Mouse (Mus musculus) gastrocnemius, postnatal 4 days (tissue): Measurements from ENCODE around the gene Csnk2b. TPM values are rescaled to one million over a fixed set of nuclear protein-coding genes. Genes with fewer than 3 reads are reported as not detected.

Experiments used
- DNase-seq, 2 experiments: peaks; one replicate each; pipeline ENCODE4 v3.0.0; 2021 to 2022; ENCODE audit warnings: low spot score in 2 of 2, mixed read lengths in 2 of 2
- total RNA-seq, 2 experiments: library from RNA; stranded (reverse); gene quantifications; 2 replicates each; pipeline ENCODE4 v1.2.3; 2021

The Csnk2b gene
- total RNA-seq, 2 experiments from 2014 or later, result 174 to 185 TPM

DNA sequence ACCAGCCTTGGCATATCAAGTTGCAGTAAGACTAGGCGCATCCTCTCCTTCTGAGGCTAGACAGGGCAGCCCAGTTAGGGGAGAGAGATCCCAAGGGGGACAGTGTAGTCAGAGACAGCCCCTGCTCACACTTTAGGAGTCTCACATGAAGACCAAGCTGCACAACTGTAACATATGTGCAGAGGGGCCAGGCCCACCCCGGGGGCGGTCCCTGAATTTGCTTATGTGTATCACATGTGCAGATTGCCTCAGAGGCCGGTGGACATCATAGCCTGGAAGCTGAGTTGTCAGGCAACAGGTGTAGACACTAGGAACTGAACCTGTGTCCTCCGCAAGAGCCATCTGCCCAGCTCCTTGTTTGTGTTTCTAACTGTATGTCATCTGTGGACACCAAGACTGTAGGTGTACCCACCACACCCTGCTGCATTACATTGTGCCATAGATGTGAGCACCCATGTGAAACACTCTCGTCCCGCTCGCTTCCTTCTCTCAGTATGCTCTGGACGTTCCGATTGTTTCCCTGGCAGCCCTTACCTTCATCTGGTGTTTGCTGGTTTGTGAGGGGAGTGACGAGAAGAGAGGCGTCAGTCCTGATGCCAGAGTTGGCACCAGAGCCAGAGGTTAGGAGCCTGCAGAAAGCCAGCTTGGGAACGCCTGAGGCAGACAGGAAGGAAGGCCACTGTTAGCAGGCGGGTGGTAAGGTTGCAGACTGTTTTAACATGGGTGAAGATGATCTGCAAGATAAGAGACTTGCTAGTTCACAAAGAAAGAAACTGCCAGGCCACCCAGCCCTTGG is 29.3 kb downstream of the Csnk2b start:
- no peak for DNase-seq

DNA sequence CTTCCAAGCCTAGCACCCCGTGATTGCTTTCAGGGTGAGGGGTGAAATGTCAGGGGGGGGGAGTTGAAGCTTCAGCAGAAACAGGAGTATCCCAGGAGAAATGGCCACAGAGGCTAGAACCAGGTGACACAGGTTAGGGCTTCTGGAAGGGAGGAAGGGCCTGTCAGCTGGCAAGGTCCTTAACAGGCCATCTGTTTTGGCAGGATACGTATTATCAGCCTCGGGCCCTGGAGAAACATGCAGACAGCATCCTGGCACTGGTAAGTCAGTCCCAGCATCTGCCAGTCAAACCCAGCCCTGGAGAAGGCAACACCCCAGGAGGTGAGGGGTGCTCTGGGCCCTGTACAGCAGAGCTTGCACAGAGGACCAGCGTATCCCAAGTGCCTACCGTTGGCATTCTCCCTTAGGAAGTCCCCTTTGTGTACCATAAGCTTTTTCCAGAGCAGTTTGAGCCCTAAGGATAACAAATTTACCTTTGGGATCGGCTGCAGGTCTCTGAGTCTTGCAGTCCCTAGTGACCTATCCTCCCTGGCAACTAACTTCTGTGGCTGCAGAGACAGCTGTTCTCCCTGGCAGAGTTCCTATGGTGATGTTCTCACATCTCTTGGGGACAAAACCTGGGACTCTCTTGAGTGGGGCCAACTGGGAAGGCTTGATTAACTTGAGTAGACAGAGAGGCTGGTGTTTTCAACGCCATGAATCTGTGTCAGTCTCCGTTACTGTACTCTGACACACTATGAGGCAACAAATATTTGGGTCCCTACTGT is 31.5 kb downstream of the Csnk2b start:
- no peak for DNase-seq

DNA sequence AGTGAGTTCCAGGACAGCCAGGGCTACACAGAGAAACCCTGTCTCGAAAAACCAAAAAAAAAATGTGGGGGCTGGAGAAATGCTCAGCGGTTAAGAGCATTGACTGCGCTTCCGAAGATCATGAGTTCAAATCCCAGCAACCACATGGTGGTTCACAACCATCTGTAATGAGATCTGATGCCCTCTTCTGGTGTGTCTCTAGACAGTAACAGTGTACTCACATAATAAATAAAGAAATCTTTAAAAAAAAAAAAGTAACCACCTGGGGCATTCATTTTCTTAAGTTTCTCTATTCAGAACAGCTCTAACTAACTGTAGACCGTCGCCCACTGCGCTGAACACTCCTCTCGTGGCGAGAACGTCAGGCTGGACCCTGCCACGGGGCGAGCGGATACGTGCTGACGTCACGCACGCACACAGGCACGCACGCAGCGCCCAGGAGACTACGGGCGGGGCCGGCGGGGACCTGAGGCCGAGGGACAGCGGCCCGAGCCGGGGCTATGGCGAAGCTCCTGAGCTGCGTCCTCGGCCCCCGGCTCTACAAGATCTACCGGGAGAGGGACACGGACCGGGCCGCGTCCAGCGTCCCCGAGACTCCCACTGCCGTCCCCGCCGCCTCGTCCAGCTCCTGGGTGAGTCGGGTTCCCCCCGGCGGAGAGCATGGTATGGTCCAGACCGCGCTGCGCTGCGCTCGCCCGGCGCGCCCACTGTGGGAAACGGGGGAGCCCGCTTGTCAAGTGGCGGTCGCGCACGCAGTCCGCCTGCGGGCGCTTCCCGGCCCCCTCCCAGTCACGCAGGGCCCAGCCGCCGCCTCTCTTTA is 32.8 kb downstream of the Csnk2b start, which contains the start of gene Abhd16a:
Abhd16a (plus strand) TSS at position 439 of the 820 bp plus-strand sequence.
- peak; percentile 90 to 95 for DNase-seq

DNA sequence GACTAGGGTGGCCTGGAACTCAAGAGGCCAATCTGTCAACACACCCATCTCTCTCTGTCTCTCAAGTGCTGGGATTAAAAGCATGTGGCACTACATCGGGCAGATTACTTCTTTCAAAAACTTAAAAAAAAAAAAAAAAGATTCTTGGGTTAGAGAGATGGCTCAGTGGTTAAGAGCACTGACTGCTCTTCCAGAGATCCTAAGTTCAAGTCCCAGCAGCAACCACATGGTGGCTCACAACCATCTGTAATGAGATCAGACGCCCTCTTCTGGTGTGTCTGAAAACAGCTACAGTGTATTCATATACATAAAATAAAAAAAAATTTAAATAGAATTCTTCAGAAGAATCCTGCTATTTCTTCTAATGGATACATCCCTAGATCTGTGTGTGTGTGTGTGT is 33.7 kb downstream of the Csnk2b start:
- no peak for DNase-seq

DNA sequence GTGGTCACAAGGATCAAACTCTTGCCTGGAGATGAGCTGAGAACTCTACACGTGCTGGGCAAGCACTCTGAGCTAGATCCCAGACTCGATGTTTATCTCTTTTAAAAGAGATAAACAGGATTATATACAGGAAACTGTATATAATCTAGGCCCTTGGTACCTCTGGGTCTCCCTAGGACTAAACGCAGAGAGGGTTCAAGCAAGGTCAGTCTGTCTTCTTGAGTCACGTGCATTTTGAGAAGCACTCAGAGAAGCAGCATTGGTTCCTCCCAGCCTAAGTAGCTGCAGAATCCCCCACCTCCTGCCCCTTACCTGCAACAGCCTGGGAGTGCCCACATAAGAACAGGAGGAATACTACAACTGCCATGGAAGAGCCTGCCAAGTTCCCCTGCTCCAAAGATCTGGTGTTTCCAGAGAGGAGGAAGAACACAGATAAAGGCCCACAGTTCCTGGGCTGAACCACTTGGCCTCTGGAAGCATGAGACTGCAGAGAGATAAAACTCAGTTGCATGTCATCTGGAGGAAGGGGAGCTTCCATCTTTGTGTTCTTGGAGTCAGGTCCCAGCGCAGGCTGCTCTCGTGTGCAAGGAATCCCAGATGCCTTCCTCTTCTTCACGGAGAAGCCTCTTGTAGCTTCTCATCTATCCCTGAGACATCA is 36.5 kb downstream of the Csnk2b start, which contains the start of gene Ly6g6f:
Ly6g6f (minus strand) TSS at position 403 of the 658 bp plus-strand sequence.
- no peak for DNase-seq

DNA sequence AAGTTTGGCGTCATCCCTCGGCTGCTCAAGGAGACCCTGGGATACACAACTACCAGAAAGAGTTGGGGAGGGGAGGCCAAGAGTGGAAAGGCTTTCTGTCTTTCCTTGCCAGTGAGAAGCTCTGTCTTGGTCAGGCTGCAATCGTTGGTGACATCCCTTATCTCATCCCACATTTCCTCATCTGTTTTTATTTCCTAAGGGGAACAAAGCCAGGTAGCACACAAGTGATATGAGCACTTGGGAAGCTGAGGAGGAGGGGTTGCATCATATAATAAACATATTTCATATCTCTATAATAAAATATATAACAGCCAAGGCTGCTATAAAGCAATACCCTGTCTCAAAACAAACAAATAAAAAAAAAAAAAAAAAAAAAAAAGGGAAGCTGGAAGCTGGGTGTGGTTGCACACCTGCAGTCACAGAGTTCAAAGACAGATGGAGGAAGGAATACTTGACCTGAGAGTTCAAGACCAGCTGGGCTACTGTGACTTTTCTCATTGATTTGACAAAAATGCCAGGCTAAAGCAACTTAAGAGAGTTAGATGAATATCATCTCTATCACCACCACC is 37.8 kb downstream of the Csnk2b start:
- no peak for DNase-seq

DNA sequence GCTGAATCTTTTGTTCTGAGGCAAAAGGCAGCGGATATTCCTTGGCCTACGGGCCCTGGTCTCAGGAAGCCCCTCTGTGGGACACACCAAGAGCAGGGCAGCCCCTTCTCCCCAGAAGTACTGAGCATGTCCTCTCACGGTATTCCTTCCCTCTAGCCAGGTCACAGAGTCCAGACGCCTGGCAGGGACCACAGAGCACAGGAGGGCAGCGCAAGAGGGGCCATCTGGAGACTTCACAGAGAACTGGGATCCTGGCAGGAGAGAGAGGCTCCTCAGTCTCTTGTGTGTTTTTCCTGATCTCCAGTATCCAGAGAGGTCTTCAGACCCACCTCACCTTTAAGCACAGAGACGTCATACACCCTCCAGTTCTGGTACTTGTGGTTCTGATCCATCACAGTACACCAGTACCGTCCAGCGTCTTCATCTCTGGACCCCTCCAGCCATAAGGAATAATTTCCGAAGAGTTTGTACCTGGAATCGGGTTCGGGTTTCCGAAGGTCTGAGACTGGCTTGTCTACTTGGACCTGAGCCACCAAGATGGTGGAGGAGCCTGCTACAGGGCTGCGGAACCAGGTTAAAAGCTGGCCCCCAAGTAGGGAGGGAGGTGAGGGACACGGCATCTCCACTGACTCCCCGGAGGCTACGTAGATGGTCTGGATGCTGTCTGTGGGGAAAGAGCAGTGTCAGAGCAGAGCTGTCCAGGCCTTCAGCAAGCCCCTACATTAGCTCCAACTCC is 38.8 kb downstream of the Csnk2b start:
- no peak for DNase-seq

DNA sequence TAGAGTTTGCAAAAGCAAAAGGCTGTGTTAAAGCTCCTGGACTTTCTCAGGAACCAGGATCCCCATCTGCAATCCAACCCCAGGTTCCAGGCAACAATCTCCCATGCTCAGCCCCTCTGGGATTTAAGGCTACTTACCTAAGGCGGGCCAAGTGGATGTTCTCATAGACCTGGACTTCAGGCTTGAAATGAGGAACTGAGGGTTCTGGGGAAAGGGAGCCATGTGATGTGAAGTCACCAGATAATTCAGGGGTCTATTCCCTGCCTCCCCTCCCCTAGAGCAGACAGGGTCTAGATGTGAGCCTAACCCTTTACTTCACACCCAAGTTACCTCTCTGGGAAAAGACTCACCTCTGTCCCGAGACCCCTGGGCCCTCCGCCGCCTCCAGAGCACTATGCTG is 41.1 kb downstream of the Csnk2b start:
- no peak for DNase-seq

DNA sequence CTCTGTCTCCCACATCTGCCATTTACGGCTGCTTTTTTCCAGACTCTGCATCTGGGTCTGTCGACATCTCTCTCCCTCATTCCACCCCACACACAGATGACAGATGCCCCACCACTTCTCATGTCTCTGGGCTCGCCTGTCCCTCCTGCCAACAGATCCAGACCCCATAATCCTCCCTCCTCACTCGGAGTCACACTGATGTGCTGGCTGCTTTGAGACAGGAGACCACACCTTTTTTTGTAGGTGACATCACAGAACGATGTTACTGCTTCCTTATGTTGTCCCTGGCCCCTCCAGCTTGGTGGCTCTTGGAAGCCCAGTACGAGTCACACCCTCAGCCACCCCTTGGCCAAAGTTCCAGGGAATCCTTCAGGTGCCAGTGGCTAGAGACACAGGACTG is 41.6 kb downstream of the Csnk2b start:
- DNase-seq, result no peak

DNA sequence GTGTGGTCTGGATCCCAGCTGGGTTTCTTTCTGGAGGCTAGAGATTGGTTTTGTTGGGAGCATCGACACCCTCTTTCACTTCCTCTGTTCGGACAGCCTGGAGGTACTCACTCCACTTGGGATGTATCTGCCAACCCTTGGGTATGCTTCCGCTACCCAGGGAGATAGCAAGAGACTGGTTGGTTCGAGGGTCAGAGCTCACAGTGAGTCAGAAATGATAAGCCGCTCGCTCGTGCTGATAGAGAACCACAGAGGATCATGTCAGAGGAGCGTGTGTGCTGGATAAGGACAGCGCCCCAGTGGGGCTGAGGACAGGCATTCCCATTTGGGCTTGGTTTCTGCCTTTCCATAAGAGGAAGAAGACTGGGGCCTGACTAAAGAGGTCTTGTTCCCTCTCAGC is 42.1 kb downstream of the Csnk2b start:
- no peak for DNase-seq

DNA sequence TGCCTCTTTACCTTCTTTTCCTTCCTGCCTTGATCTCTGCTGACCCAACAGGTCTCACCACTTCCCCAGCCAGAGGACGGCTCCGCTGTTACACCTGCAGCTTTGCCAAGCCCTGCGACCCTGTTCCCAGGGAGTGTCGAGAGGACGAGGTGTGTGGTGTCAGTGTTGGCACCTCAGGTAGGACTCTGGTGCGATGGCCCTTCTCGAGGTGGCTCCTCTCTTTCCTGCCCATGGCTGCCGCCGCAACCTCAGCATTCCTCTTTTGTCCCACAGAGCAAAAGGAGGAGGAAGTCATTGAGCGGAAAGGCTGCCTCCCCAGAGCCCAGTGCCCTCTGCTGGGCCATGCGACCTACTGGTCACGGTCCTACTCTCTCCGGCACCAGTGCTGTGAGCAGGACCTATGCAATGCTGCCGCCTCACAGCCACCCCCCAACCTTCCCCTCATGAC is 44.0 kb downstream of the Csnk2b start, which contains the start of gene Ly6g6d:
Ly6g6d (minus strand) TSS at position 280 of the 448 bp plus-strand sequence.
- no peak for DNase-seq

DNA sequence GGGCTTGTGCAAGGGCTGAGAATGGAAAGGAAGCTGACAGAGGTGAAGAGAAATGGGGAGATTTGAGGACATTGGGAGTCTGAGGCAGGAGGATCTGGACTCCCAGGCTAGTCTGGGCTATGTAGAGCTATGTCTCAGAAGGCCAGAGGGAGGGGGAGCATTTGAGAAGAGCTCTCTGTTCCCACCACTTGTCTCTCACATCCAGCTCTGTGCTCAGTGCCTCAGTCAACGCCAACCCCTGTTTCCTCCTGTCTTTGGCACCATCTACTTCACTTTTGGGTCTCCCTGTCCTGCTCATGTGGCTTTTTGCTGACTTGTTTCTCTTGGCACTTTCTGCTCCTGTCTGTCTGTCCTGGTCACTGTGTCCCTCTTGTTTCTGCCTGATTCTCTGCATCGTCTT is 44.6 kb downstream of the Csnk2b start:
- no peak for DNase-seq

DNA sequence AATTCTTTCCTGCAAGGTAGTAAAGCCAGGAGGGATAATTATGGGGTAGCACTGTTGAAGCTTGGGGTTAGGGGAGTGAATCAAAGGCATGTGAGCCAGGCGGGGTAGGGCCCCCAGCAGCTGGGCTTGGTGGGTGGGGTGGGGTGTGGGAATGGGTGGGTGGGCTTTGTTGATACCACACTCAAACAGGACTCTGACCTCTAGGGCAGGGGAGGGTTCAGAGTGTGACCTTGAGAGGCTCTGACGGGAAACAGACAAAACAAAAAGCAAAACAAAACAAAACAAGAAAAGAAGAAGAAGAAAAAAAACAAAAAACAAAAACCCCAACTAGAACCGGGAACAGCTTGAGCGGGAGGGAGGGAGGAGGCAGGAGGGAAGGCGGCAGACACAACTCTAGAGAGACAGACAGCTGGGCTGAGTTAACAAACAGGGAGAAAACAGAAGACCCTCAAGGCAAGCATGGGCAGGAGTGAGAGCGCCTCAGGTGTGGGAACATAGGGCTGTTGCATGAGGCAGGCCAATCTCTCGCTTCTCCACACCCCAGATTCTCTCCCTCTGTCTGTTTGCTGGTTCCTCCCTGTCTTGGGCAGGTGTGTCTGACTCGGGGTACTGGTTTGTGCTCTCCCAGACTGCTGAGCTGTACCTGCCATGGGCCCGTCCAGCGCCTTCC is 45.2 kb downstream of the Csnk2b start, which contains the start of gene Ly6g6e:
Ly6g6e (plus strand) TSS at position 396 of the 670 bp plus-strand sequence.
- DNase-seq, result no peak

DNA sequence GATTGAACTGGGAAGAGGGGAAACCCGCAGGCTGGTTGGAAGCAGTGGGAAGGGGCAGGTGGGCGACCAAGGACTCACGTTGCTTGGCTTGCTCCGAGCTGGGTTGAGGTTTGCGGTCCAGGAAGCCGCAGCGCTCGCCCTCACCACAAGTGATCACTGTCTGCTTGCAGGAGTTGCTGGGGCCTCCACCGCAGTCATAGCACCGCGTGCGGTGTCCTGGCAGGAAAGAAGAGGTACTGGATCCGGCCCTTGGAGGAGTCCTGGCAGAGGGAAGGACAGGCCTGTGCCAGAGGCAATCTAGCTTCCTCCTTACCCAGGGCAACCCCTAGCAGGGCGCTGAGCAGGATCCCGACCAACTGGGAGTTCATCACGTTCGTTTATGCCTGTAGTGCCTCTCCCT is 47.8 kb downstream of the Csnk2b start:
- DNase-seq, result no peak

DNA sequence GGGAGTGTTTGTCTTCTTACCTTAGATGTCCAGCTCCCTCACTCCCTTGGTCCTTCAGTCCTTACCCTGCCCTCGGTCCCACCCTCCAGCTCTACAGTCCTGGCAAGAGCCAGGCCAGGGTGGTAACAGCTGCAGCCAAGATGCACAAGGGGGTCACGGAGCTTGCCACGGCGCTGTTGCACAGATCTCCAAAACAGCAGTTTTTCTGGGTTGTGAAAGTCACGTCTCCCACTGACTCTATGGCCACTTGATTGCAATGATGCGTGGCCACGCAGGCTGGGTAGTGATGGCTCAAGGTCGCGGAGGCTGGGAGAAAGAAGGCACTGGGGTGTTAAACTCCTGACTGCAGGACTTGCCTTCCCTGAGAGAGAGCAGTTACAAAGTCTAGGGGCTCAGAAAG is 50.4 kb downstream of the Csnk2b start:
- DNase-seq, result no peak

DNA sequence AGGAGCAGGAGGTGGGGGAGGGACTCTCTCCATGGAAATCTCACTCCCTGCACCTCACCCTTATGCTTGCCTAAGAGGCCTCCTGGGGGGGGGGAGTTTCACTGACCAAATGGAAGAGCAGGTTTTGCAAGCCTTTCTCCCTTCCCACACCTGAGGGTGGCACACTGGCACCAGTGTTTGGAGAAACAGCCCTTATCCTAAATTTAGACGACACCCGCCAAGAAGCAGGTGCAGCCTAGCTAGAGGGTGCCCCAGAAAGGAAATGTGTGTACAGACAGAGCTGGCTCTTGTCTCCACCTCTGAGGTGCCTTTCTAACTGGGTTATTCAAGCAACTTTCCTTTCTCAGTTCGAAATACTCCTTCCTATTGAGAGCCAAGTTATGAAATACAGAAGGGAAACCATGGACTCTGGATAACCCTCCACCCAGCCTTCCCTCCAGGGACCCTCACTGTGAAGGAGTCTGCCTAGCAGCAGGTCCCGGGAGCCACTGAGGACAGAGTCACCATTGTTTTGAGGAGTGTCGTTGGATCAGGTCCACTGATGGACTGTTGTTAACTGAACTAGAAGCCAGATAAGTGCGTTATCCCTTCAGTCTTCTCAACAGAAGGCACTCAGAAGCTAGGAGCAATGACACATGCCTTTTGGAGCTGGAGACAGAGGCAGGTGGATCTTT is 51.2 kb downstream of the Csnk2b start:
- no peak for DNase-seq

DNA sequence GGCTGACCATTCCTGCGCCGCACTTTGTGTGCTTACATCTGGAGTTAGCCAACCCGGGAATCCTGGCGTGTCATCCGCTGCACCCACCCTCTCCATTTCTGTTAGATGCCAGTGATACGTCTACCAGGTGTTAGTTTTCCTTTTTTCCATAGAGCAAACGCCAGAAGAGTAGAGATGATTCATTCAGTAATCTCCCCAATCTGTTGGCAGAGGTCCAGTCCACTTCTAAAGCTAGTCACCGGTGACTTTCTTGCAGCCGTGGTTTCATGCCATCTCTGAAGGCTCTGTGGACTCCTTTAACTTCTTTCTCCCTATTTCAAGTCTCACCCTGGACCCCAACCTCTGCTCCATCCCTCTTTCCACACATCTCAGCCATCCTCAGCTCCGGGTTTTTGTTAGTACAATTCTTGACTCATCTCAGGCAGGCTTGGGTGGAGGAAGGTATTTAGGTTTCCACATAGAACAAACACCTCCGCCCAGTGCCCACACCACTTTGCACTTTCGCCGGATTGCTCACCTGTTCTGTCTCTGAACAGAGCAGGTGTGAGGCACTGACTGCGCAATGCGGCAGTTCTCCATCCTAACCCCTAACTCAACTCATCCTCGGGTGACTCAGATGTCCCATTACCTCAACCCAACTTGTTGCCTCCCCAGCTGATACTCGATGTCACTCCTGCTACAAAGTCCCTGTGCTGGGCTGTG is 53.5 kb downstream of the Csnk2b start:
- DNase-seq, result no peak
